Mouse (Mus musculus): ENCODE results near the gene Ehhadh.
A peak's percentile ranks its signal among the peaks of the same experiment; 100 is the strongest.
"Not testable (repeated sequence)": the region's sequence is repeated elsewhere in the genome, so short reads cannot be mapped to it uniquely, and the experiment has no call there.

Ehhadh gene

DNA sequence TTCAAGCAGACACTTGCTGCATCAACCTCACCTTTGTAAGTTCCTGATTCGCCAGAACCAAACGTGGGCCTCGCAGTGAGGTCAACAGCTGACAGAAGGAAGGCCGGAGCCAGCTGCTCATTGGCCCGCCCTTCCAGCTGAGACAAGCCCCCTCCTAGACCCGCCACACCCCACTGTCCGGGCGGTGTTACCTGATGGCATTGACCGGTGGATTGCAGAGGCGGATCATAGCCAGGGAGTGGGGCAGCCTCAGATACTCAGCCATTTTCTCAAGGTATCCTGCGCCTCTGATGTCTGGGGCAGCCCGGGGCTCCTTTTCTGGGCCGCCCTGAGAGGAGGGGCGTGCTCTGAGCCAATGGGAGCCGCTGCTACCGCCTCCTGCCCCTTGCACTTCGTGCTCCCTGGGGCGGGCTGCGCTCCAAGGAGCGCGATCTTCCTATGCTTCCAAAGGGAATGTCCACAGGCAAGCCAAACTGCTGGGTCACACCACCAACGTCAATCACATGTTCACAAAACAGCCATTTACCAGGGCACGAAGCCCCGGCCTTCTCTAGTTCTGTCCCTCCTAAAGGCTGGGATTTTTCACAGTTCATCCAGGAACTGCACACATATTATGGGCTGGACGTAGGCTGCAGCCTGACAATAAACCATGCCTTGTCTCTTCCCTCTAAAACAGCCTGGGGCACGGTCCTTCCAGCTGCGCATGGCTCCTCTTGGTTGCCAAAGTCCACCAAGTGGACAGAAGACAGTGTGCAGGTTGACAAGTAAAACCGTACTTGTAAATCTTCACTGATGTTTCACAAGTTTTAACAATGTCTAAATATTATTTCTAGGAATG lies at the start of gene Ehhadh:
Ehhadh (minus strand) TSS at position 292 of the 838 bp plus-strand sequence.
- peak; percentile 79 for DNase-seq

DNA sequence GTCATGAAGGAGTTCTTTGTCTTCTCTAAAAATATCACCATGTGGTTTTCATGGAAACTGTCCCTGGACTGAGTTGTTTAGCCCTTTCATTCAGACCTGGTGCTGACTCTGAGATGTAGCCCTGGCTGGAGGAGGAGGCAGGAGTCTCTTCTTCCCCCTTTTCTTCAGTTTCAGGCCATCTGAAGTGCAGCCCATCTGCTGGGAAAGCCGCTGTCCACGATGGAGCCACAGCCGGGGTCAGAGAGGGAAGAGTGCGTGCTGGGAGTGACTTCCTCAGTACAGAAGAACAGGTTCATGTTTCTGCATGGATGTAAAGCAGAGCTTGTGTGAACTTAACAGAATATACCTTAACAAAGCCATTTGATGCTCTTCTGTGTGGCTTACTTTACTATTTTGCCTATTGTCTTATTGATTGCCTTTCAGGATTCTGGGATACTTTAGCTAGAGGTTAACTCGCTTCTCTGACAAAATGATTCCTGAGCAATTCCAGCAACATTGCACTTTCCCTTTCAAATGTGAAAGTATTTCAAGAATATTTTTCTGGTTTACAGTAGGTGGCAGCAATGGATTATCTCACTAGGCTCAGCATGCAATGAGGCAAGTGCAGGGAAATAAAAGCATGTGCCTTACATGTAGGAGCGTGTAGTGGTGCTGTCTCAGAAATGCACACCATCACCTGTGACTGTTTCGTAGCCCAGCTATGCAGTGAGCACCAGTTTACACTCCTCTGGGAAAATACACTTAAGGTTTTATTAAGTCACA lies 48.9 kb upstream of the Ehhadh start:
- DNase-seq: no peak

DNA sequence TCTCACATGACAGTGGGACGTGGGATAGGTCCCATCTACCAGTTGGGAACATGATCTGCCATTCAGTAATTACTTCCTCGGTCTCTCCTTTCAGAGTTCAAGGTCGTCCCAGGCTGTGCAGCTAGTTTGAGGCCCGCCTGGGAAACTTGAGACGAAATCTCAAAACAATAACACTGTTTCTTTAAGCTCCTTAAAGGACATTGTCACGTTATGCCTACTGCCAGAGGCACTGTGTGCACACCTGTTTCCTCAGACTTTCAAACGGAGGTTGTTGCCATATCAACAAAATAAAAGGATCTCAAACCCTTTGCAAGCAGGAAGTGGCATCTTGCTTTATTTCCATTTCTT lies 48.0 kb upstream of the Ehhadh start:
- no peak for DNase-seq

DNA sequence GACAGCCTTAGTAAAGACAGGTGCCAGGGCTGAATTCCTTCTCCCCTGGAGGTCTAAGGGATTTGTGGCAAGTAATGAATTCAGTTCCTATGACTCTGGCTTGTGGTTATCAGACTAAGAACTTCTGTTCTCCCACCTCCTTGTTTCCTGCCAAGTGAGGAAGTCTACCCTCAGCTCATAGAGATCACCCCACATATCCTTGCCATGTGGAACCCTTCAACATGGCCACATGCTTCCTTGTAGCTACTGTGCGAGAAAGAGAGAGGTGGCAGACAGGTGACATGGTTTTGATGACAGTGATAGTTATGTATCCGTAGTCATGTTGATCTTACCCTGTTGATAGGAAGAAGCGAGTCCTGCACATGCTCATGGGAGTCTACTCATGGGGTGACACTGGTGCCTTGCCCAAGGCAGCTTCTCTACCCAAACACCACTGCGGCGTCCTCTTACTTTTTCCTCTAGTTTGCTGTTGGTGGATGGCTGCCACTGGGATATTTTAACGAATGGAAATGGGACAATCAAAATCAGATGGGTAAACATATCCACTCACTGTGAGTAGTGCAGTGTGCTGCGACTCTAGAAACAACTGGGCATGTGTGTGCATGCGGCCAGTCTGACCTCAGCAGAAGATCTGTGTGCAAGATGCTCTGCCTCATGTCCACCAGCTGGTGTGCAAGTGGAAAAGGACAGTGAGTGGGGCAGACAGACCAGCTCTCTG lies 47.4 kb upstream of the Ehhadh start:
- DNase-seq: no peak

DNA sequence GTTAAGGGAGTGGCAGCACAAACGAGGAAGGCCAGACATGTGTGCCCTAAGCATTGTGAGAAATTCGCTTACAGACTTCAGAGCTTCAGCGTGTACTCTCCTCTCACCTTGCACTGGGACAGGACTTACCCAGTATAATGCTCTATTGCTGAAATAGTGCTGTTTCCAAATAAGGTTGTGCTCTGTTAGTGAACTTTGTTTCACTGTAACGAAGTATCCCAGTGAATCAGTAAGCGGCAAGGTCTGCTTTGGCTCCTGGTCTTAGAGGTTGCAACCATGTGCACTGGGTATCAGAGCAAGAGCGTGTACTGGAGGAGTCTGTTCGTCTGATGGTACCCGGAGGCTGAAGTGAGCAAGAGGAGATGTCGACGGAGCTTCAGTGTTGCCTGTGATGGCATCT lies 46.4 kb upstream of the Ehhadh start:
- DNase-seq: no peak

DNA sequence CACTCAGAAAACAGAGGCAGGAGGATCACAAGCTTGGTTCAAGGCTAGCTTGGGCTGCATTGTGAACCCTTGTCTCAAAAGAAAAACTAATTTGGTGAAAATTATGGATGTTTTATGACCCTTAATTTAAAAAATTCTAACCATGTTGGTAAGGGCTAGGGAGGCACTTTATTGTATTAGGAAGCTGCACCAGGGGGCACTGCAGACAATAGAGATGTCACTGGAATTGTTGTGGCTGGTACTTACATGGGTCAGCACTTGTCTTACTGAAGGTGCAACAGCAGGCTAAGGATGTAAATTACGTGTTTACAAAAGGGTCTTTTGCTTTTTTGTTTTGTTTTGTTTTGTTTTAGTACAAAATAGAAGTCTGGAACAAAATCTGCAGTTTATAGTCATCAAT lies 45.9 kb upstream of the Ehhadh start:
- DNase-seq: no peak

DNA sequence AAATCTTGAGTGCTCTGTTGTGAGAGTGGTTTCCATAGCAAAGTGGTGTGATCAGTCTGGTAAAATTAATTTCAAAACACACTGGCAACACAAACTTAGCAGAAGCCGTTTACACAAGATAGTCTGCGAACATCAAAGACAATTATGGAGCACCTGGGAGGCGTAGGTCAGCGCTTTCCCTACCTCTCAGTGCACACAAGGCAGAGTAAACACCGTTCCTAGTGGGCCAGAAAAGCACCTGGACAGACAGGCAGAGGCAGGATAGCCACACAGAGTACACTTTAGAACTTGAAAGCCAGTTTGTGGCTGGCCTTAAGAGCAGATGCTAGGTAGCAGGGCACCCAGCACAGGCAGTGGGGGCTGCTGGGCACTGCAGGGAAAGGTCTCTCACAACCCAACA lies 44.2 kb upstream of the Ehhadh start:
- DNase-seq: peak; percentile 15

DNA sequence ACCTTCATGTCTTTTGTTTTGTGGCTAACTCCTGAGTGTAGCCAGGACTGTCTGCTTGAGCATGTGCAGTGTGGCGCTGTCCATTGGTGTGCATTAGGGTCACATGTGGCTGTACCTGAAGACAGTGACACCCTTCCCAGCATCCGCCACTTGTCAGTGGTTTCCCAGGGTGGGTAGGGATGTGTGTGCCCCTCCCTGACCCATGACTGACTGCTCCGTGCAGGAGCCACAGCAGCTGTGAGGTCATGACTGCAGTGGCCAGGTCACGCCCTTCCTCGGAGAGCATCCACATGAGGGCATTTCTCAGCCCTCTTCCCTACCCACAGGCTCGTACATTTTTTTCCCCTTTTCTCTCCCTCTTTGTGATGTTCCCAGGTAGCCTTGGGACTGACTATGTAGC lies 43.2 kb upstream of the Ehhadh start:
- no peak for DNase-seq

DNA sequence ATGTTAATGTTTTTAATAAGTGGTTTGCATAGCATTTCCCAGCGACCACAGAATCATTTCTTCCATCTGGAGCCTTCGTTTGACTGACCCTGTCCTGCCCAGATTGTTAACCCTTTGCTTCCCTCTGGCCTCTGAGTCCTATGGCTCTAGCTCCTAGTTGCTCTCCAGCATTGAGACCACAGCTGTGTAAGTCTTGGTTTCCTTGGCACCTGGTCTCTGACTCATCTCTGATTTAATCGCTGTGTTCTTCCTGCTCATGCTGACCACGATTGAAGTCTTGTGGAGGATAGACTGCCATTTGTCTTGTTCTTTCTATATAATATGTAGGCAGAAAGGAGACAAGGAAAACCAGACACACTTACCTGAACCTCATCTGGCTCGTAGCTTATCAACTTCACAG lies 42.1 kb upstream of the Ehhadh start:
- DNase-seq: no peak

DNA sequence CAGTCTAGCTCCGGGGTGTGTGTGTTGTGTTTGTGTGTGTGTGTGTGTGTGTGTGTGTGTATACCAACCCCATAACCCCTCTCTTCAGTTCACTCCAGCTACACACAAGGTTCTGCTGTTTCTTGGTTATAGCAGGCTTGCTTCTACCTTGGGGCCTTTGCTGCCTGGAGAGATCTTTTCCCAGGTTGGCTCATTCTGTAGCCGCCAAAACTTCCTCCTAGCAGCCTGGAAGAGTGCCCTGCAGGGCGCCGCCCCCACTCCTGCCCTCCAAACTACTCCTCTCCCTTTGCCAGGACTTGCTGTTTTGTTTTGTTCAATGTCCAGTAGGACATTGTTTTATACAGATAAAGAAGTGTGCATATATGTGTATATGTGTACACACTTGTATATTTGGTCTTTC lies 40.0 kb upstream of the Ehhadh start:
- DNase-seq: no peak

DNA sequence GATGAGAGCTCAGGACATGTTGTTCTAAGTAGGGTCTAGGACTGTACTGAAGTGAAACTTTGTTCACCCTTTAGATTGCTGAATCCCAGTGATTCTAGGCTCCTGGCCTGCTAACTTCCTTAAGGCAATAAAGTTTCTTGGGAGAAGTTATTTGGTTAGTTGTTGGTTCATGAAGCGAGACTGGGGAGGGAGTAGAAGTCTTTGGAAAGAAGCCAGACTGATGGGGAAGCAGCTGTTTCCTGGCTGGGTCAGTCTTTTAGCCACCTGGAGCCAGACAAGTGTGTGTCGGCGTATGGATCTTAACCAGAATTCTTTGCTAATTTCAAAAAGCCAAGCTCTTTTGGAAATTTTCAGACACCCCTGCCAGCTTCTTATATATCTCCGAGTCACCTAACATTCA lies 39.5 kb upstream of the Ehhadh start:
- DNase-seq: no peak

DNA sequence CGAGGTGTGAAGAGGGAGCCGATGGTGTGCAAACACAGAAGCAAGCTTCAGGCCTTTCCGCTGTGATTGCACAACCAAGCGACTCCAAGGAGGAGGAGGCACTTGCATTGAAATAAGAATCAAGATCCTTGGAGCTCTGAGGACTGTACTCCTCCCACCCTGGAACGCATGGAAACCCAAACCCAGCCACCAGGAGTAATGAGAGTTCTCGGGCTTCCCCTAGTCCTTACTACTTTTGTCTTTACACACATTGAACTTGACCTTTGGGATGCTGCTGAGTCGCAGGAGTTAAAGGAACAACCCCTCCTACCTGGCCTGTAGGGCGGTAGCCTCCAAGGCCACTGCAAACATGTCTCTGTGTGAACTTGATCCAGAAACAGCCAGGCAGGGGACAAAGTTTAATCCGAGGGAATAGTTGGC lies 38.0 kb upstream of the Ehhadh start:
- peak; percentile 10 for DNase-seq

DNA sequence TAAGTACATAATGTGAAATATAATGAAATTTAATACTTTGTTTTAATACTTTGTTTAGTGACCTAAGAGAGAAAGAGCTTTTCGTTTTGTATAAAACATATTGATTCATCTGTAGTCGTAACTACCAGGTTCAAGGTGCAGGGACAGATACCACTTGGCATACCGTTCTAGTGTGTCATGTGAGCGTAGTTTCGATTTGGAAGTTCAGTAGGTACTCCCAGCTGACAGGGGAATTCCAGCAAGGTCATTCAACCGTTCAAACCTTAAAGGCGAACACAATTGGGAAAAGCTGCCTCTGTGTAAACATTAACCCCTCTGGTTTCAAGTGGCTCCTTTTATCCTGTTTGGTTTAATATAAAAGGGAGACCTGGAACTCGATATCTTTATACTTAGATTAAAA lies 31.0 kb upstream of the Ehhadh start:
- DNase-seq: no peak

DNA sequence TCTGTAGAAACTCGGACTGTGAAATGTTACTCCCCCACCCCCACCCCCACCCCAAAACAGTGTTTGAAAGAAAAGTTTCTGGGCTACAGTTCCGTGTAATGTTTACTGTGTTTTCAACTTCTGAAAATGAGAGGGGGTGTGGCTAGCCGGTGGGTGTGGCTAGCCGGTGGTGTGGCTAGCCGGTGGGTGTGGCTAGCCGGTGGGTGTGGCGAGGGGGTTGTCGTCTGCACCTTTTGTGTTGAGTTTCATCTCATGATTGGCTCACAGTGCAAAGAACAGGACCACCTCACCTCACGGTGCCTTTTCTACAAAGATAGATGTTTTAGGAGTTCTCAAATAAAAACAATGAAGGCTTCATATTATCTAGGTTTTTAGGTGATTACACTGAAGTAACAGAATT lies 30.5 kb upstream of the Ehhadh start:
- DNase-seq: peak; percentile 81

DNA sequence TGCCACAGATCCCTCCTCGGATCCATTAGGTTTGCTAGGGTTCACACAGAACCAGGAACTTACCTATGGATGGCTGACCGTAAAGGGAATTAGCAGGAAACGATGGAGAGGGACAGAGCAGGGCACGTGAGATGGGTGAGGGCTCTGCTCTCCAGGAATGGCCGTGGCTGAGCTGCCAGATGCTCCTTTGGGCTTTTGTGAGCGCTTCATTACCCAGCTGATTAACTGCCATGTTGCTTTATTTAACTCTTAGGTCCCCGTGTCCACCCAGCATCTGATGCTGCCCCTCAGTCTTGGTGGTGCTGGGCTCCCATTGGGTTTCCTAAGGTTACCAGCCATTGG lies 28.0 kb upstream of the Ehhadh start:
- DNase-seq: no peak

DNA sequence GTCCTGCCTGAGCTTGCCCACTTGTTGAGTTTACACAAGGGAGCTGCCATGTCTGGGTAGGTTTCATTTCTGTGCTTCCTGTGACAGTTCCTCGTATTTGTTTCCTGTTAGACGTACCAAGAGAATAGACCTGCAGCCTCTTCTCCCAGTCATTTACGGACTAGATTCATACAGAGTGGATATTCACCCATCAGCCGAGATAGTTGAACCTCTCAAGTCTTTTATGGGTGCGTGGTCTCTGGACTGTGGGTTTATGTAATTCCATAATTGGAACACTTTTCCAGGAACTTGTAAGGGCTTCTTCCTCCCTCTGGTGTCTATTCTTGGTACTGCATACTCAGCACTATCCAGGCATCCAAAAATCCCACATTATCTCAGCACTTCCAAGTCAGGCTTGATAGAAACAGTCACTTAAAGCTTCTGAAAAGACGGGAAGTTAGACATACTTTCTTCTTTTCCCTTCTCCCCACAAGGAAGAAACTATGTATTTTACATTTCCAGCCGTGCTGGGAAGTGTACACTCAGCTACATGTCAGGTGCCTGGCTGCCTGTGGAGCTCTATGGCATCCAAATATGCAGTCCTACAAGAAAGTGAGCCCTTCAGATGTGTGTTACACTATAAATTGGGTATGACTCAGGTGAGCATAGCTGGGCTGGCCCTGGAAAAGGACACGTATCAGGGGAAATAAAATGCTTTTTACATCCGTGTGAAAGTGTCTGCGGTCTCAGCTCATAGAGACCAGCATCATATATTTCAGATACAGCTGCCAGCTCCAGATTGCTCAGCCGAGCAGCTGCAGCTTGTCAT lies 27.5 kb upstream of the Ehhadh start:
- DNase-seq: no peak

DNA sequence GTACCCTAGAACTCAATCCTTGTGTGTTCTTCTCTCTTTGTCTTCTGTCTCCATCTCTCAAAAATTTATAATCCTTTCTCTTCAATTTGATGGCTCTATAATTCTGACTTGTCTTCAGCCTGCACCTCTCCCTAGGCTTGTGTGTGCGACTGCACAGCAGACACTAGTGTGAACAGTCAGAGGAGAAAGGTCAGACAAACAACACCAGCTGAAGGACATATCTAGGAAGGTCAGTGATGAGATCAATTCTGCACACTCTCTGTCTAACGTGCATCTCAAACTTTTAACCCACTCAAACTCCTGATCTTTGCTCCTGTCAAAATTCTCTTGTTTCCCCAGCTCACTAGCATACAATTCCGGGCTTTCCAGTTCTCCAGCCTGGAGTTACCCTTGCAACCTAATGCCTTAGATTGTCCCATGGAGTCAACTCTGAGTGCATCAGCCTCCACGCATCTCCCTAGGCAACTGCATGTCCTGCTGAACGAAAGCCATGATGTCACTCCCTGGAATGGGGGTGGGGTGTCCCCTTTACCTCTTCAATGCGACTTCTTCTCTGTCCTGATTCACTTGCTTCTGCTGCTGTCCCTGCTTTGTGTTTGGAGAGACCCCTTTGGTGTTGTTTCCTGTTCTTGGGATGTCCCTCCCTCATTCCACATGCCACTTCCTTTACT lies 25.7 kb upstream of the Ehhadh start:
- DNase-seq: no peak

DNA sequence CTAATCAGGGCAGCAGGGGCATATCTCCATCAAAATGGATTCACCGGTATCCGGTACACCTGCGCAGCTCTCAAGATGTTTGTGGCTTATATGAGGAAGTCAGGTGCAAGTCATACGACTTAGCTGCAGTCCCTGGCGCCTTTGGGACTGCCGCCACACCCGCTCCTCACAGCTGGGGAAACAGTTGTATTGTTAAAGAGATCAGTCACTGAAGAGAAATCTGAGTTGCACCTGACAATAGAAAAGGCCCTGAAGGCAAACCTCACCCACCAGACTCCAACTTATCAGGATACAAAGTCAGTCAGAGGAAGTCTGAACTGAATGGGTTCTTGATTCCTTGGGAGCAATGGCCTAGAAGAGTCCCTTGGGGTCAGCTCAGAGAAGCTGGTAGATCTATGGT lies 20.2 kb upstream of the Ehhadh start:
- DNase-seq: not testable (repeated sequence)

DNA sequence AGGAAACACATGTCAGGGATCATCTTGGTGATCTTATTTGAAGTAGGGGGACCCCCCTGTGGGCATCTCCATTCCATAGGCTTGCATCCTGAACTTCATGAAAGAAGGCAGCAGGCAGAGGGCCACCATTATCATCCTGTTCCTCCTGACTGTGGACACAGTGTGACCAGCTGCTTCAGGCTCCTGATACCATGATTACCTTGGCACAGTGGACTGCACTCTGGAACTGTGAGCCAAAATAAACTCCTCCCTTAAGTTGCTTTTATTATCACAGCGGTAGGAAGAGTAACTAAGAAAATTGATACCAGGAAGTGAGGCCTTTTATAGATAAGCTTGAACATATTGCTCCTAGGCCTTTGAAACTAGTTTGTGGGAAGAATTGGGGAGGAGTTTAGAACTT lies 19.3 kb upstream of the Ehhadh start:
- DNase-seq: no peak

DNA sequence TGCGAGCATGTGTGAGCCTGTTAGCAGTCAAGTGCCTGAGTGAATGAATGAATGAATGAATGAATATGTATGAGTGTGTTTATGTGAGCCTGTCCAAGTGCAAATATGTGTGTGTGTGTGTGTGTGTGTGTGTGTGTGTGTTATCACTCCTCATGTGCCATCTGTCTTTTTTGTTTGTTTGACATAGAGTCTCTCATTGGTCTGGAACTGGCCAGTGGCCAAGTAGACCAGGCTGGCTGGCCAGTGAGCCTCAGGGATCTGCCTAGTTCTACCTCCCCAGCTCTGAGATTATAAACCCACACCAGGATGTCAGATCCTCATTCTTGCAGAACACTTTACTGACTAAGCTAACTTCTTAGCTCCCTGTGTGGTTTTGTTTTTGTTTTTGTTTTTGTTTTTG lies 16.7 kb upstream of the Ehhadh start:
- DNase-seq: no peak

DNA sequence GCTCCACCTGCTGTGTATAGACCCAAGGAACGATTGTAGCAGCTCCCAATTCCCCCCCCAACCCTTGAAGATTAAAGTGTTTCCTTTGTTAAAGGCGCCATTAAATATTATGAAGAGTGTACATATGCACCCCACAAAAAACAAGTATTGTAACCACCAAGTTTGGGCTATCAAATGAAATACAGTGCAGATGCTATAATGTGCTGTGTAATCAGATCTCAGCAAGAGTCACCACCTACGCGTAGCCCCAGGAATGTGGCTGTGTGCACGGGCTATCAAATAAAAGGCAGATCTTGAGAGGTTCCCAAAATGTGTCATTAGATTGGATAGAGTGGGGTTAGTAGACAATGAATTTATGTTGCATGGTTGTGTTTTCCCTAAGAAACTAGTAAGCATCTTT lies 7.5 kb upstream of the Ehhadh start:
- peak; percentile 51 for DNase-seq

DNA sequence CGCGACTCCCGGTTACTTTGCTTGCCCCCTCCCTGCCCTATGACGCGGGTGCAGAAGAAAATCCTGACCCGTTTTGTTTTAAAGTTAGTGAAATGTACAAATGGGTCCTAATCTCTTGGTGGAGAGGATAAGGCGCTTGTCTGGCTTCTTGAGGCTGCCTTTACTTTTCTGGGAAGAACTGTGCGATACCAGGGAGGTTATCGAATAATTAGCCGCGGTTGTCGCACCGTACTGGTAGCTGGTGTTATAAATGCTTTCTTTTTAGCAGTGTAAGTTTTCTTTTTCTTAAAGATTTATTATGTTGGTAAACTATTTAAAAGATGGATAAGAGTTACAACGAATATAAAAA lies 7.1 kb upstream of the Ehhadh start:
- no peak for DNase-seq

Measured in liver (tissue).